Mouse (Mus musculus) ZHBTc4 (cell line): ENCODE results near the gene Khdrbs1.
"Not testable (repeated sequence)": the region's sequence is repeated elsewhere in the genome, so short reads cannot be mapped to it uniquely, and the experiment has no call there.

ENCODE experiments used
- DNase-seq: peaks from one replicate; pipeline ENCODE4 v3.0.0-alpha.2; 2011; ENCODE audit warnings: low read depth, low spot score

Khdrbs1 gene

GRCm38 (mm10) chr4:129742232-129743009 lies at the start of gene Khdrbs1:
Gene Khdrbs1, minus strand, starts transcription at chr4:129742303.
- peak; percentile 99 for DNase-seq

- DNase-seq, result no peak
These were observed 49.3 kb upstream of the Khdrbs1 start for GRCm38 (mm10) chr4:129791399-129791798.

GRCm38 (mm10) chr4:129790475-129790874 lies 48.4 kb upstream of the Khdrbs1 start:
- no peak for DNase-seq

- peak; percentile 63 for DNase-seq
These were observed 47.5 kb upstream of the Khdrbs1 start for GRCm38 (mm10) chr4:129789635-129790034.

GRCm38 (mm10) chr4:129788693-129789092 lies 46.6 kb upstream of the Khdrbs1 start:
- DNase-seq, result no peak

- DNase-seq, result peak; percentile 92
These were observed 43.1 kb upstream of the Khdrbs1 start for GRCm38 (mm10) chr4:129785178-129785577.

- DNase-seq, result no peak
These were observed 41.4 kb upstream of the Khdrbs1 start for GRCm38 (mm10) chr4:129783506-129783905.

GRCm38 (mm10) chr4:129782857-129783331 lies 40.8 kb upstream of the Khdrbs1 start:
- peak; percentile 33 for DNase-seq

- no peak for DNase-seq
These were observed 40.0 kb upstream of the Khdrbs1 start for GRCm38 (mm10) chr4:129781881-129782675.

GRCm38 (mm10) chr4:129771672-129772521 lies 29.8 kb upstream of the Khdrbs1 start:
- no peak for DNase-seq

GRCm38 (mm10) chr4:129771314-129771671 lies 29.2 kb upstream of the Khdrbs1 start:
- DNase-seq, result no peak

GRCm38 (mm10) chr4:129770600-129770999 lies 28.5 kb upstream of the Khdrbs1 start:
- no peak for DNase-seq

- not testable (repeated sequence) for DNase-seq
These were observed 26.6 kb upstream of the Khdrbs1 start for GRCm38 (mm10) chr4:129768742-129769141.

GRCm38 (mm10) chr4:129767782-129768181 lies 25.7 kb upstream of the Khdrbs1 start:
- no peak for DNase-seq

- no peak for DNase-seq
These were observed 23.2 kb upstream of the Khdrbs1 start for GRCm38 (mm10) chr4:129765351-129765750.

- DNase-seq, result peak; percentile 42
These were observed 20.4 kb upstream of the Khdrbs1 start for GRCm38 (mm10) chr4:129762496-129762895.

GRCm38 (mm10) chr4:129761606-129762005 lies 19.5 kb upstream of the Khdrbs1 start:
- DNase-seq, result no peak

- no peak for DNase-seq
These were observed 13.4 kb upstream of the Khdrbs1 start for GRCm38 (mm10) chr4:129755455-129755854.

- peak; percentile 77 for DNase-seq
These were observed 12.6 kb upstream of the Khdrbs1 start for GRCm38 (mm10) chr4:129754742-129755141.

GRCm38 (mm10) chr4:129750430-129750829 lies 8.3 kb upstream of the Khdrbs1 start:
- peak; percentile 98 for DNase-seq

GRCm38 (mm10) chr4:129746591-129746990 lies 4.5 kb upstream of the Khdrbs1 start:
- peak; percentile 38 for DNase-seq

GRCm38 (mm10) chr4:129746106-129746505 lies 4.0 kb upstream of the Khdrbs1 start:
- DNase-seq, result no peak
